ENCODE assay signal across 8 mouse cellular contexts in the genomic region with DNA sequence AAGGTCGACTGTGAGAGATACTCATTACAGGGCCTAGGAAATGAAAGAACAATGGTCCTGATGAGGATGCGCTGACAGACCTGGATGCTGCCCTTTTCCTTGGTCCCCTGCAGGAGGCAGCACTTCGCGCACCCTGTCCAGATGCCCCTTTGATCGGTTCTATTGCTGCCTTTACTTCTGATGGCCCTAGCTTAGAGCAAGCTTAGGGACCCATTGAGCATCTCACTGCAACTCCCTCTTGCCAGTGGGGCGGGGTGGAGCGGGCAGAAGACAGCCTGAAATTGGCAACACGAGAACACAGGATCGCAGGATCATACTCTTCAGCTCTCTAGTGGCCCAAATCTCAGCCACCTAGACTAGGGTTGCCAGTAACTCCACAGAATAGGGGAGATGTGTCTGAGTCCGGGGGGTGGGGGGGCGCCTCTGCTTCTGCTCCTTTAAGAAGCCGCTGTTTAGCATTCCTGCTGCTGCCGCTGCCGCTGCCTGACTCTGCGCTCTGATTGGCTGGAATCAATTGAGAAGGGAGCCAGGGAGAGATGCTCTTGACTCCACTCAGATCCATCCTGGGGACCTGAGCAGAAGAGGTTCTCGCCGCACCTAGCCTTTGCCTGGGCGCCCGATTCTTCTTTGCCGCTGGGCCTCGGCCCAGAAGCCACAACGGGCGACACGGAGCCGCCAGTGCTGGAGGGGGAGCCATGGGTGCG. TPM values are rescaled to one million over a fixed set of nuclear protein-coding genes. Genes with fewer than 3 reads are reported as not detected.
DNase-seq lines count a peak whose midpoint lies in the region; ATAC-seq and TF ChIP-seq lines count a peak whose summit lies in the region.

A gene (plus strand): TSS at position 542 of the 704 bp plus-strand sequence.

- peak within 1 kb of the TSS; percentile 68 for H3K4me2 ChIP-seq in intestine, embryonic 16.5 days (ENCODE audit: low read depth, low read length)
- H3K4me2 ChIP-seq in liver, embryonic 11.5 days: peak within 1 kb of the TSS; percentile 62
- H3K4me2 ChIP-seq in neural tube, embryonic 13.5 days: peak within 1 kb of the TSS; percentile 59

- H3K9me3 ChIP-seq in intestine, embryonic 16.5 days (ENCODE audit: control insufficient read depth, low read length): no peaks in the 10 kb centered on the region
- no peaks in the 10 kb centered on the region for H3K9me3 ChIP-seq in liver, embryonic 11.5 days (ENCODE audit: control insufficient read depth, low read length)
- no peaks in the 10 kb centered on the region for H3K9me3 ChIP-seq in neural tube, embryonic 13.5 days

- no peaks in the 10 kb centered on the region; the same call in 1 of the 2 replicates for H3K4me1 ChIP-seq in testis, adult 2 months (ENCODE audit: control insufficient read depth, insufficient read depth, low read length)
- peaks cover 4% of the 10 kb centered on the region; the same call in 1 of the 2 replicates for H3K4me1 ChIP-seq in intestine, embryonic 16.5 days (ENCODE audit: control insufficient read depth, insufficient read depth, low read length)
- no peaks in the 10 kb centered on the region for H3K4me1 ChIP-seq in liver, embryonic 11.5 days (replicated peaks; ENCODE audit: control insufficient read depth, insufficient read depth, low read length)
- H3K4me1 ChIP-seq in neural tube, embryonic 13.5 days (replicated peaks): peaks cover 16% of the 10 kb centered on the region; the same call in 1 of the 2 replicates

- no peaks in the 10 kb centered on the region for H3K36me3 ChIP-seq in testis, adult 2 months (ENCODE audit: control insufficient read depth, insufficient read depth, low read length)
- H3K36me3 ChIP-seq in intestine, embryonic 16.5 days (ENCODE audit: control insufficient read depth, insufficient read depth, low read length): no peaks in the 10 kb centered on the region
- H3K36me3 ChIP-seq in liver, embryonic 11.5 days (ENCODE audit: control insufficient read depth, insufficient read depth, low read length): no peaks in the 10 kb centered on the region
- no peaks in the 10 kb centered on the region for H3K36me3 ChIP-seq in neural tube, embryonic 13.5 days

- intact Hi-C loops in gastrocnemius, postnatal 36 days (cut with DNase I): no loop called here

- no peak for DNase-seq in testis, postnatal 10 days (ENCODE audit: low spot score)
- peak; percentile 82 for DNase-seq in cerebellum, postnatal 10 days
- DNase-seq in frontal cortex, postnatal 14 days (ENCODE audit: low spot score in 2 of 2): peak; percentile 51 to 53
- no peak for DNase-seq in liver, embryonic 11.5 days (ENCODE audit: low spot score)
- no peak for DNase-seq in gastrocnemius, postnatal 36 days

- no peak for TF ChIP-seq POLR2A in testis, adult 2 months (IDR thresholded peaks at IDR 0.05; ENCODE audit: control insufficient read depth, low read depth, low read length)

- WGBS in intestine, embryonic 16.5 days: 16% methylated on average over 26 of the region's 26 CpGs
- 16% methylated on average over 18 of the region's 26 CpGs for WGBS in liver, embryonic 11.5 days
- WGBS in neural tube, embryonic 13.5 days: 21% methylated on average over 26 of the region's 26 CpGs

- H3K4me3 ChIP-seq in testis, adult 2 months (ENCODE audit: control insufficient read depth, low read depth, low read length): peak within 1 kb of the TSS; percentile 78
- H3K4me3 ChIP-seq in intestine, embryonic 16.5 days (ENCODE audit: low read length): peak within 1 kb of the TSS; percentile 44
- peak within 1 kb of the TSS; percentile 39 for H3K4me3 ChIP-seq in liver, embryonic 11.5 days (ENCODE audit: low read depth, low read length)
- H3K4me3 ChIP-seq in neural tube, embryonic 13.5 days: peak within 1 kb of the TSS; percentile 65

- ATAC-seq in intestine, embryonic 16.5 days: peak; percentile 70
- no peak for ATAC-seq in liver, embryonic 11.5 days (replicated peaks; ENCODE audit: low FRiP score)
- ATAC-seq in neural tube, embryonic 13.5 days (ENCODE audit: low read depth): peak; percentile 93

- no peak within 1 kb of the TSS; the same call in 1 of the 2 replicates for H3K27ac ChIP-seq in testis, adult 2 months (ENCODE audit: control insufficient read depth, insufficient read depth, low read depth, low read length)
- no peak within 1 kb of the TSS for H3K27ac ChIP-seq in intestine, embryonic 16.5 days (ENCODE audit: low read length)
- no peak within 1 kb of the TSS for H3K27ac ChIP-seq in liver, embryonic 11.5 days (ENCODE audit: low read depth, low read length)
- H3K27ac ChIP-seq in neural tube, embryonic 13.5 days (replicated peaks): peak within 1 kb of the TSS; percentile 90

- no peaks in the 10 kb centered on the region for H3K27me3 ChIP-seq in testis, adult 2 months (ENCODE audit: control insufficient read depth, insufficient read depth, low read length)
- peaks cover 11% of the 10 kb centered on the region for H3K27me3 ChIP-seq in intestine, embryonic 16.5 days (replicated peaks; ENCODE audit: control insufficient read depth, insufficient read depth, low read length)
- H3K27me3 ChIP-seq in liver, embryonic 11.5 days (replicated peaks; ENCODE audit: control insufficient read depth, insufficient read depth, low read length): peaks cover 24% of the 10 kb centered on the region
- H3K27me3 ChIP-seq in neural tube, embryonic 13.5 days: no peaks in the 10 kb centered on the region

- no peak for TF ChIP-seq CTCF in testis, adult 2 months (IDR thresholded peaks at IDR 0.05; ENCODE audit: control insufficient read depth, insufficient read depth, insufficient replicate concordance, low read depth, low read length)

- peak within 1 kb of the TSS; percentile 40; the same call in 1 of the 2 replicates for H3K9ac ChIP-seq in intestine, embryonic 16.5 days (ENCODE audit: low read depth, low read length)
- H3K9ac ChIP-seq in liver, embryonic 11.5 days (ENCODE audit: low read depth, low read length): no peak within 1 kb of the TSS
- H3K9ac ChIP-seq in neural tube, embryonic 13.5 days: peak within 1 kb of the TSS; percentile 87

RNA-seq across cellular contexts. Expression of the gene that starts here (rescaled TPM):
- 8.3 and 11.4 TPM in 2 replicates for polyA plus RNA-seq in testis, adult 2 months (2012; rRNA removed)
- 8.5 and 11.0 TPM in 2 replicates for polyA plus RNA-seq in intestine, embryonic 16.5 days (2015; fragmentation: Nextera tagmentation; extraction: Ambion mirVana)
- 2.7 and 3.0 TPM in 2 replicates for polyA plus RNA-seq in liver, embryonic 11.5 days (2014; fragmentation: Nextera tagmentation; extraction: Ambion mirVana)
- 5.2 and 6.9 TPM in 2 replicates for polyA plus RNA-seq in neural tube, embryonic 13.5 days (2015; fragmentation: Nextera tagmentation; extraction: Ambion mirVana)
- 1 to 10 TPM; 1.2 to 1.8 TPM for total RNA-seq in gastrocnemius, postnatal 36 days (2021)

Comparison
In these comparisons a context has a peak if more than half of its experiments do, and no peak if none do; other contexts are left out.
1. DNase-seq: peak in cerebellum, postnatal 10 days (2 of 2) and frontal cortex, postnatal 14 days (2 of 2); none in testis, postnatal 10 days (single experiment), liver, embryonic 11.5 days (single experiment) and gastrocnemius, postnatal 36 days (0 of 2).
2. Peak in every context shown above with its lines, with median percentiles within 50 percentile points of each other: H3K4me3 ChIP-seq and H3K4me2 ChIP-seq.